Mouse (Mus musculus) heart, embryonic 14.5 days (tissue): ENCODE results near the gene Ccpg1. TPM values are rescaled to one million over a fixed set of nuclear protein-coding genes. Genes with fewer than 3 reads are reported as not detected.

Experiments
- microRNA-seq: library from miRNA; unstranded; fragments of <30 nt; microRNA quantifications from one replicate; pipeline ENCODE4, GENCODE M21; 2016
- polyA plus RNA-seq: library from polyadenylated mRNA; unstranded; fragments of >200 nt; fragmentation: Nextera tagmentation; extraction: Ambion mirVana; gene quantifications from 2 replicates; pipeline ENCODE4 v1.2.1, GENCODE M21; 2014

Gene Ccpg1
- polyA plus RNA-seq, 1 experiment from 2014 or later, result 29.8 TPM

Small RNAs within 50 kb of the gene (microRNA-seq; reads per million reads assigned to microRNA genes)
- gene Gm27353, result not detected

Other genes starting within 250 kb of the Ccpg1 start
- 0.82 and 1.1 TPM in 2 replicates for gene Prtg, start 178.6 kb upstream of the Ccpg1 start, polyA plus RNA-seq
- gene Pygo1, start 59.8 kb upstream of the Ccpg1 start, polyA plus RNA-seq, result 2.9 and 3.2 TPM in 2 replicates
- gene Dyx1c1, start 26.6 kb upstream of the Ccpg1 start, polyA plus RNA-seq, result 0.74 and 0.78 TPM in 2 replicates
- gene Gm44503, start 26.6 kb upstream of the Ccpg1 start, polyA plus RNA-seq, result not detected in 2 replicates
- gene Ccpg1os, start within 50 bp of the Ccpg1 start, polyA plus RNA-seq, result 15.5 and 19.1 TPM in 2 replicates
- gene Pigb, start 54.9 kb downstream of the Ccpg1 start, polyA plus RNA-seq, result 7.2 and 9.4 TPM in 2 replicates
- 1.4 and 1.6 TPM in 2 replicates for gene Rab27a, start 59.4 kb downstream of the Ccpg1 start, polyA plus RNA-seq
- gene Khdc3, start 116.4 kb downstream of the Ccpg1 start, polyA plus RNA-seq, result not detected in 2 replicates
- gene Gm20509, start 117.0 kb downstream of the Ccpg1 start, polyA plus RNA-seq, result not detected in 2 replicates
- 87.7 and 92.9 TPM in 2 replicates for gene Rsl24d1, start 128.0 kb downstream of the Ccpg1 start, polyA plus RNA-seq